Mouse (Mus musculus) neural tube, embryonic 12.5 days (tissue): ENCODE data around the gene Oaz2. TPM values are rescaled to one million over a fixed set of nuclear protein-coding genes. Genes with fewer than 3 reads are reported as not detected.
A peak's percentile ranks its signal among the peaks of the same experiment; 100 is the strongest.

Experiments
- ATAC-seq: fragments of 200-750 bp; cut with Nextera tagmentation; 2 replicates; pipeline ENCODE4 v1.8.0; 2017; ENCODE audit warnings: low read depth, mild to moderate bottlenecking, moderate TSS enrichment, moderate library complexity; ENCODE audit not compliant: low FRiP score
- H3K27ac ChIP-seq: fragments of 300-500 bp; sonication (generic); 2 replicates; pipeline ENCODE4 v1.5.1; 2016
- H3K27me3 ChIP-seq: fragments of 300-500 bp; sonication (generic); replicated peaks from 2 replicates; pipeline ENCODE4 v1.6.1; 2016; ENCODE audit warnings: mild to moderate bottlenecking
- H3K36me3 ChIP-seq: fragments of 300-500 bp; sonication (generic); 2 replicates; pipeline ENCODE4 v1.6.1; 2016; ENCODE audit warnings: mild to moderate bottlenecking
- H3K4me1 ChIP-seq: fragments of 300-500 bp; sonication (generic); 2 replicates; pipeline ENCODE4 v1.6.1; 2016
- H3K4me2 ChIP-seq: fragments of 300-500 bp; sonication (generic); replicated peaks from 2 replicates; pipeline ENCODE4 v1.6.1; 2016; ENCODE audit warnings: mild to moderate bottlenecking
- H3K4me3 ChIP-seq: fragments of 300-500 bp; sonication (generic); 2 replicates; pipeline ENCODE4 v1.5.1; 2016
- H3K9ac ChIP-seq: fragments of 300-500 bp; sonication (generic); 2 replicates; pipeline ENCODE4 v1.6.1; 2016; ENCODE audit warnings: mild to moderate bottlenecking
- H3K9me3 ChIP-seq: fragments of 300-500 bp; sonication (generic); 2 replicates; pipeline ENCODE4 v1.6.1; 2016; ENCODE audit warnings: mild to moderate bottlenecking
- WGBS: fragments of 180-500 bp; shearing (Covaris S2); methylation state at CpG from one replicate; pipeline ENCODE4 v1.1.7; 2016; 5-methylcytosine and 5-hydroxymethylcytosine counted together
- polyA plus RNA-seq: library from polyadenylated mRNA; unstranded; fragments of >200 nt; fragmentation: Nextera tagmentation; extraction: Ambion mirVana; gene quantifications from 2 replicates; pipeline ENCODE4 v1.2.1, GENCODE M21; 2016

The Oaz2 gene
- polyA plus RNA-seq = 331 and 337 TPM in 2 replicates

GRCm38 (mm10) chr9:65667701-65668100 lies at the start of gene Oaz2:
TSS of gene Oaz2 (plus strand) at chr9:65668001.
- 94% methylated on average over 8 of the region's 8 CpGs for WGBS
- H3K4me3 ChIP-seq = no peak within 1 kb of the TSS
- H3K27me3 ChIP-seq = no peaks in the 10 kb centered on the region
- H3K4me2 ChIP-seq = no peak within 1 kb of the TSS
- H3K9me3 ChIP-seq = no peaks in the 10 kb centered on the region
- no peak for ATAC-seq
- no peaks in the 10 kb centered on the region for H3K36me3 ChIP-seq
- H3K27ac ChIP-seq = no peak within 1 kb of the TSS
- no peak within 1 kb of the TSS for H3K9ac ChIP-seq
- H3K4me1 ChIP-seq = no peaks in the 10 kb centered on the region

DNA sequence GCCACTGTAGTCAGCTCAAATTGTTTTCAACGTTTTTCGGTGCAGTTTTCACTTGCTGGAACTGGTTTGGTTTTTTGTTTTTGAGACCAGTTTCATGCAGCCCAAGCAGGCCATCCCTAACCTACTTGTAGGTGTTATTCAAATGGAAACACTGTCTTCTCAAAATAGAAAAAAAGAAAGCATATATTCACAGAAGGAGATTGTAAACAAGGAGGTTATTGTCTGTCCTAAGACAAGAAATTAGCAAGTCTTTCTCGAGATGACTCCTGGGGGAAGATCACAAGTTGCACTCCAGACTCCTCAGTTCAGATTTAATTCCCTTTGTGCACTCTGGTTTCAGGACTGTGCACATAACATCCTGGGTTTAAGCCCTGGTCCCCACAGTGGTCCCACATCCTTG lies 48.5 kb upstream of the Oaz2 start:
- no peak overlapping the region for H3K4me2 ChIP-seq

DNA sequence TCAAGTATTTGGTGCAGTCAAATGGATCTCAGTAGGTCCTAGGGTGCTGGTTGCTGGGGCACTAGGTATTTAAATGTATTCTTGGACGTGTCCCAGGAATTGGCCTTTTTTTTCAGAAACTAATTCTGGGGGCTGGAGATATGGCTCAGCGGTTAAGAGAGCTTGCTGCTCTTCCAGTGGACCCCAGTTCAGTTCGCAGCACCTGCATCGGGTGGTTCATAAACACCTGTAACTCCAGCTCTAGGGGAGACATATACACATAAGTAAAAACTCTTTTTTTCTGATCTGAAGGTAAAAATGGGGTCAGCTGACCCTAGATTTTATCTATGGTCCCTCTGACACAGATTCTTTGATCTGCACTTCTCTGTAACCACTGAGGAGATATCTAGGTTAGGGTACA lies 46.6 kb upstream of the Oaz2 start:
- H3K4me2 ChIP-seq = no peak overlapping the region
- no peak overlapping the region for H3K27ac ChIP-seq
- no peak overlapping the region for H3K9ac ChIP-seq
- no peak for ATAC-seq
- no peaks in the 10 kb centered on the region for H3K4me1 ChIP-seq
- H3K36me3 ChIP-seq = no peaks in the 10 kb centered on the region
- no peaks in the 10 kb centered on the region for H3K27me3 ChIP-seq
- H3K9me3 ChIP-seq = no peaks in the 10 kb centered on the region
- 89% methylated on average over 4 of the region's 4 CpGs for WGBS
- H3K4me3 ChIP-seq = no peak overlapping the region

More for the DNA sequence above, 48.5 kb upstream of the Oaz2 start:
- Histone ChIP-seq H3K4me1 (no peaks in the 10 kb centered on the region), H3K27me3 (no peaks in the 10 kb centered on the region), H3K27ac (no peak overlapping the region), H3K9me3 (no peaks in the 10 kb centered on the region), H3K9ac (no peak overlapping the region), H3K4me3 (no peak overlapping the region), H3K36me3 (no peaks in the 10 kb centered on the region)
- ATAC-seq = no peak
- 69% methylated on average over 3 of the region's 3 CpGs for WGBS

- 76% methylated on average over 2 of the region's 2 CpGs for WGBS
- ATAC-seq = no peak
Measured at GRCm38 (mm10) chr9:65621666-65622065, 46.1 kb upstream of the Oaz2 start.

DNA sequence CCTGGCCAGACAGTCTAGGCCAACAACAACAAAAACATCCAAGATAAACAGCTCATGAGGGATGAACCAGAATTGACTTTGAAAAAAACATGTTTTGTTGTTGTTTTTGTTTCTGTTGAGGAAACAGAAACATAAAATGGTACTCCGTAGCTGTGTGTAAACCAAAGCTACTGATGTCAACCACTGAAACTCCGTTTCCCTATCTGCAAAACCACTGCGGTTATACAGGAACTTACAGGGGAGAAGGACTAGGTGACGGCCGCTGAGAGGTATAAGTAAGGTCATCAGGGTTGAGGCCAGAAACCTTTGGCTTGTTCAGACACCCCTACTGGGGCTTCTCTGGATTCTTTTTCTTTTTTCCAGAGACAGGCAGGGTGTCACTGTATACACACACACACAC lies 45.0 kb upstream of the Oaz2 start:
- no peak overlapping the region for H3K9ac ChIP-seq
- no peaks in the 10 kb centered on the region for H3K9me3 ChIP-seq
- H3K4me1 ChIP-seq = no peaks in the 10 kb centered on the region
- no peak overlapping the region for H3K27ac ChIP-seq
- H3K4me3 ChIP-seq = no peak overlapping the region
- H3K36me3 ChIP-seq = no peaks in the 10 kb centered on the region
- H3K27me3 ChIP-seq = peaks cover 7% of the 10 kb centered on the region
- ATAC-seq = no peak
- H3K4me2 ChIP-seq = no peak overlapping the region
- WGBS = 88% methylated on average over 5 of the region's 5 CpGs

More at GRCm38 (mm10) chr9:65621666-65622065, 46.1 kb upstream of the Oaz2 start:
- Histone ChIP-seq H3K27me3 (no peaks in the 10 kb centered on the region), H3K4me1 (no peaks in the 10 kb centered on the region), H3K9me3 (no peaks in the 10 kb centered on the region), H3K4me2 (no peak overlapping the region), H3K4me3 (no peak overlapping the region), H3K36me3 (no peaks in the 10 kb centered on the region), H3K9ac (no peak overlapping the region), H3K27ac (no peak overlapping the region)

- peaks cover 5% of the 10 kb centered on the region for H3K4me1 ChIP-seq
- no peaks in the 10 kb centered on the region for H3K36me3 ChIP-seq
- no peak for ATAC-seq
- peaks cover 19% of the 10 kb centered on the region for H3K27me3 ChIP-seq
- no peak overlapping the region for H3K27ac ChIP-seq
- H3K4me2 ChIP-seq = no peak overlapping the region
- no peak overlapping the region for H3K4me3 ChIP-seq
- H3K9me3 ChIP-seq = no peaks in the 10 kb centered on the region
- 79% methylated on average over 2 of the region's 2 CpGs for WGBS
- no peak overlapping the region for H3K9ac ChIP-seq
Measured at GRCm38 (mm10) chr9:65624266-65624665, 43.5 kb upstream of the Oaz2 start.

DNA sequence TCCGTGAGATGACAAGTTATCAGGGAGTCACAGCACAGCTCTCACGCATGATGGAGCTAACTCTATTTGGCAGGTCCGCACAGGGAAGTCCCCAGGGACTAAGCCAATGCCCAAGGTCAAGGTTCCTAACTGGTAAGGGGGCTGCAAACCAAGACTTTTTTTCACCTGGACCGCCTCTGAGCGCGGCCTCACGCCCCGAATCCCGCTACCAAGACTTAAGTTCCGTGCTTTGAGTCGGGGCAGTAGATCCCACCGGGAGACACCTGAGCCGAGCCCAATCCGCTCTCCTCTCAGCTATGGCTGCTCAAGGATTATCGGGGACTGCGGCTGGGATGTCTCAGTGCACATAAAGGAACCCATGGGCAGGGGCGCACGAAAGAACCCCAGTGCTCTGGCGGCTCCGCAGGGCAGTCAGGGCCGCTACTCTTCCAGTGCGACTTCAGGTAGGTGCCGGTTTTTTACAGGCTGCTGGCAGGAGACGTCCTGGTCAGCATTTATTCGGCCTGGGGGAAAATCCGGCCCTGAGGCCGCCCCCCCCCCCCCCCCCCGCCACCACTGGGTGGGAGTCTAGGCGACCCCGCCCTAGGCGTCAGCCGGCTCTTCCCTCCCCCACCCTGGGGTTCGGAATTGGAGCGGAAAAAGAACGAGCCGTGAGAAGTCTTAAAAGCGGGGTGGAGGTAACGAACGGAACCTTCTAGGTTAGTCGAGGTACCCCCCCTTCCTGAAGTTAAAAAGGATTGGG lies 38.6 kb upstream of the Oaz2 start, which contains the start of gene Rbpms2:
Gene Rbpms2, plus strand, starts transcription at position 624 of the 742 bp plus-strand sequence.
- no peak within 1 kb of the TSS for H3K27ac ChIP-seq
- peaks cover 16% of the 10 kb centered on the region for H3K4me1 ChIP-seq
- no peaks in the 10 kb centered on the region for H3K36me3 ChIP-seq
- H3K4me2 ChIP-seq = peak within 1 kb of the TSS; percentile 99
- peak within 1 kb of the TSS; percentile 66 for H3K4me3 ChIP-seq
- H3K27me3 ChIP-seq = peaks cover 47% of the 10 kb centered on the region
- peak within 1 kb of the TSS; percentile 66 for H3K9ac ChIP-seq
- peak; percentile 13; the same call in 1 of the 2 replicates for ATAC-seq
- H3K9me3 ChIP-seq = no peaks in the 10 kb centered on the region
- 1% methylated on average over 39 of the region's 40 CpGs for WGBS

DNA sequence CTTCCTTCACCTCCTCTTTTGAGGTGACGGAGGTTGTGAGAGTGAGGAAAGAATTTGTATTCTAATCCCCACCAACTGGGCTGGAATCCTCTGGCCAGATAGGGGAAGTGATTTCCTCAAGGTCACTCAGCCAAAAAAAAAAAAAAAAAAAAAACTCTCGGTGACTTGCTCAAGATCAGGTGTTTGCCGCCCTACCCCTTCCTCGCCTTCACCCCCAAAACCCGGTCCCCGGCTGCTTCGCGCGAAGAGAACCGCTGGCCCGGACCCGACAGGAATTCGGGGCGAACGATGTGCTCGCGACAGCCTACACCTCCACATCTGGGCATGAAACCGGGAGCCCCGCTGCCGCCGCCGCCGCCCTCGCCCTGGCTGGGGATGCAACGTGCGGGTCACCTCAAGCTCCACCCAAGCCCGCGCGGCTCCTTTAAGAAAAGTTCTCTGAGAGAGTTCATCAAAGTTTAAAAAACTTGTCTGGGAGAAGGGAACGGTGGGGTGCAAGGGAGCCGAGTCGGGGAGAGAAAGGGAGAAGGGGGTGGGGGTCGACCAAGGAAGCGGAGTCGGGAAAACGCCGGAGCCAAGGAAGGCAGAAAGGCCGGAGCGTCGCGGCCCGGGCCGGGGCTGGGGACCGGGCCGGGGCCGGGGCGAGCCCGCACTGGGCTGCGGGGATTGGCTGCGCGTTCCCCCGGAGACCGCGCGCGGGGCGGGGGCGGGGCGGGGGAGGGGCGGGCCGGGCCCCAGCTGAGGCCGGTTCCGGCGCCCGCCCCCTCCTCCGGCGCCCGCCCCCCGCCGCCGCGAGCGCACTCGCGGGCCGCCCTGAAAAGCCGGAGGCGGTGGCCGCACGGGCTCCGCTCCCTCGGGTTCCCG lies 37.8 kb upstream of the Oaz2 start:
- Histone ChIP-seq H3K36me3 (no peaks in the 10 kb centered on the region), H3K4me3 (peak overlapping the region; percentile 66), H3K27ac (no peak overlapping the region), H3K4me1 (peaks cover 16% of the 10 kb centered on the region), H3K9ac (peak overlapping the region; percentile 66), H3K9me3 (no peaks in the 10 kb centered on the region), H3K4me2 (peak overlapping the region; percentile 99), H3K27me3 (peaks cover 47% of the 10 kb centered on the region)
- WGBS = under 1% methylated on average over 57 of the region's 83 CpGs
- ATAC-seq = peak; percentile 87

DNA sequence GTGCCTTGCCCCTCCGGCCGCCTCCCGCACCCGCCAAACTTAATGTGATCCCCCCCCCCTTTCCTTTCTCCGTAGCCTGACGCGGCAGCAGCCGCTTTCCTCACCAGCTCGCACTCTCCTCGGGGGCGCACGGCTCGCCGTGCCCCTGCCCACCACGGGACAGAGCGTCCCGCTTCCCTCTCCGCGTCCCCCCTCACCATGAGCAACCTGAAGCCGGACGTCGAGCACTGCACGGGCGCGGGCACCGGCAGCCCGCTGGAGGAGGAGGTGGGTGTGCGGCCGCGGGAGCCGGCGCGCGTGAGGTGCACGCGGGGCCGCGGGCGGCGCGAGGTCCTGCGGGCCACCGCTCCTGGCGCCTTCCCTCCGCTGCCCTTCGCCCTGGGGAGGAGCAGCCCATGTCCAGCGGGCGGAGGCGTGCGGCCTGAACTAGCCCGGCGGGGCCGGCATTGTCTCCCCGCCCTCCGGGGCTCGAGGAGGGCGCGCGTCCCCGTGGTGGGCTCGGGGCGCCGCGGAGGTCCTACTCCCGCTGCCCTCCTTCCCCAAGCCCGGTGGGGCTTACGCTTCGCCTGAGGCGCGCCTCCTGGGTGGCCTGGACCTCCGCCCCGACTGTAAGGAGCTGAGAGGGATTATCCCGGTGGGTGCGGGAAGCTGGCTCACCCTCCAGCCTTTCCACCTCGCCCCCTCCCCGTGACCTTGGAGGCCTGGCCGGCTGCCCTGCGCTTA lies 37.0 kb upstream of the Oaz2 start:
- H3K36me3 ChIP-seq = no peaks in the 10 kb centered on the region
- H3K4me1 ChIP-seq = peaks cover 16% of the 10 kb centered on the region
- H3K4me2 ChIP-seq = peak overlapping the region; percentile 99
- peak; percentile 76 for ATAC-seq
- H3K4me3 ChIP-seq = peak overlapping the region; percentile 66
- H3K27ac ChIP-seq = no peak overlapping the region
- under 1% methylated on average over 71 of the region's 78 CpGs for WGBS
- H3K9ac ChIP-seq = peak overlapping the region; percentile 66
- peaks cover 47% of the 10 kb centered on the region for H3K27me3 ChIP-seq
- no peaks in the 10 kb centered on the region for H3K9me3 ChIP-seq

DNA sequence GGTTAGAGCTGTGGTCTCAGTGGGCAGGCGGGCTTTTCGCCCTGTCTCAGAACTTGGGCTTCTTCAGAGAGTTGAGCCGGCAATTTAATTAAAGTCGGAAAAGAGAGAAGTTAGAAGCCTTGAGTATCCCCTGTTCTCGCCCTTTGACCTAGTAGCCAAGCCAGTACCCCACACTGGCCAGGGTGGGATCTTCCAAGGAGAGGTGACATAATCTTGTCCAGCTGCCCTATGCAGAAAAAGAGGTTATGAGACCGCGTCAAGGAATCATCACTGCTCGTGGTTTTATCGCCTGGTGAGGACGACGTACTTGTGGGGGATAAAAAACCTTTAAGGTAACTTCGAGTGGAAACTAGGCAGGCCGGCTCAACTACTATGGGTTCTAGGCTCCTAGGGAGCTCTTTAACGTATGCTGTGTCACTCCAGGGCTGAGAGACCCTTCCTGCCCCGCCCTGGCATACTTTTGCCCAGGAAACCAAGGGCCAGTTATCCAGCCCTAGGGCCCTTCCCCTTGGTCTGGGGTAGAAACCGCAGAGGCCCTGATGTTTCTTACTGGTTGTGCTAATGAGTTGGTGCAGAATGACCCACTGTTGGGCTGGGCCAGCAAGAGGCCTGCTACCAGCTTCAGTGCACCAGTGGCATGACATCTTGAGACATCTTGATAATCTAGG lies 36.3 kb upstream of the Oaz2 start:
- H3K9me3 ChIP-seq = no peaks in the 10 kb centered on the region
- no peak for ATAC-seq
- peak overlapping the region; percentile 99 for H3K4me2 ChIP-seq
- peak overlapping the region; percentile 66 for H3K9ac ChIP-seq
- peaks cover 47% of the 10 kb centered on the region for H3K27me3 ChIP-seq
- H3K27ac ChIP-seq = no peak overlapping the region
- WGBS = 10% methylated on average over 16 of the region's 16 CpGs
- H3K4me1 ChIP-seq = peaks cover 16% of the 10 kb centered on the region
- no peaks in the 10 kb centered on the region for H3K36me3 ChIP-seq
- peak overlapping the region; percentile 66 for H3K4me3 ChIP-seq

GRCm38 (mm10) chr9:65635766-65636165 lies 32.0 kb upstream of the Oaz2 start:
- ATAC-seq = no peak
- Histone ChIP-seq H3K36me3 (no peaks in the 10 kb centered on the region), H3K4me3 (no peak overlapping the region), H3K27me3 (peaks cover 19% of the 10 kb centered on the region), H3K9ac (no peak overlapping the region), H3K27ac (no peak overlapping the region), H3K9me3 (no peaks in the 10 kb centered on the region), H3K4me2 (no peak overlapping the region), H3K4me1 (peaks cover 6% of the 10 kb centered on the region)
- WGBS = 74% methylated on average over 1 of the region's 1 CpGs
